Mouse (Mus musculus) heart, embryonic 12.5 days (tissue): ENCODE measurements around the gene Thpo. TPM values are rescaled to one million over a fixed set of nuclear protein-coding genes. Genes with fewer than 3 reads are reported as not detected.

Source experiments
- ATAC-seq: fragments of 200-750 bp; cut with Nextera tagmentation; 2 replicates; pipeline ENCODE4 v1.8.0; 2017; ENCODE audit warnings: moderate TSS enrichment, moderate library complexity; ENCODE audit not compliant: insufficient number of reproducible peaks, low FRiP score
- H3K27ac ChIP-seq: fragments of 300-500 bp; sonication (generic); 2 replicates; pipeline ENCODE4 v1.5.1; 2016; ENCODE audit warnings: mild to moderate bottlenecking, moderate library complexity; ENCODE audit not compliant: poor library complexity, severe bottlenecking
- H3K27me3 ChIP-seq: fragments of 300-500 bp; sonication (generic); replicated peaks from 2 replicates; pipeline ENCODE4 v1.6.1; 2016; ENCODE audit warnings: mild to moderate bottlenecking, moderate library complexity
- H3K36me3 ChIP-seq: fragments of 300-500 bp; sonication (generic); 2 replicates; pipeline ENCODE4 v1.6.1; 2016; ENCODE audit warnings: mild to moderate bottlenecking, moderate library complexity
- H3K4me1 ChIP-seq: fragments of 300-500 bp; sonication (generic); replicated peaks from 2 replicates; pipeline ENCODE4 v1.6.1; 2016; ENCODE audit warnings: mild to moderate bottlenecking
- H3K4me2 ChIP-seq: fragments of 300-500 bp; sonication (generic); 2 replicates; pipeline ENCODE4 v1.6.1; 2016; ENCODE audit warnings: mild to moderate bottlenecking, moderate library complexity
- H3K4me3 ChIP-seq: fragments of 300-500 bp; sonication (generic); 2 replicates; pipeline ENCODE4 v1.5.1; 2016; ENCODE audit warnings: mild to moderate bottlenecking
- H3K9ac ChIP-seq: fragments of 300-500 bp; sonication (generic); 2 replicates; pipeline ENCODE4 v1.6.1; 2016; ENCODE audit warnings: mild to moderate bottlenecking, moderate library complexity
- H3K9me3 ChIP-seq: fragments of 300-500 bp; sonication (generic); replicated peaks from 2 replicates; pipeline ENCODE4 v1.6.1; 2016; ENCODE audit warnings: mild to moderate bottlenecking, moderate library complexity
- WGBS: fragments of 180-500 bp; shearing (Covaris S2); methylation state at CpG from one replicate; pipeline ENCODE4 v1.1.7; 2016; 5-methylcytosine and 5-hydroxymethylcytosine counted together
- polyA plus RNA-seq: library from polyadenylated mRNA; unstranded; fragments of >200 nt; fragmentation: Nextera tagmentation; extraction: Ambion mirVana; gene quantifications from 2 replicates; pipeline ENCODE4 v1.2.1, GENCODE M21; 2016

The Thpo gene
- polyA plus RNA-seq, 1 experiment from 2014 or later, result 0.22 TPM

- Histone ChIP-seq H3K27me3 (0 out of 2 replicates have a peak, but pooled peaks cover 5% of the 10 kb centered on the region), H3K4me3 (no peak overlapping the region), H3K9ac (no peak overlapping the region), H3K4me2 (no peak overlapping the region), H3K4me1 (peaks cover 37% of the 10 kb centered on the region), H3K9me3 (no peaks in the 10 kb centered on the region), H3K27ac (no peak overlapping the region), H3K36me3 (peaks cover 59% of the 10 kb centered on the region)
- WGBS, result 78% methylated on average over 1 of the region's 1 CpGs
- ATAC-seq, result no peak
Measured at GRCm38 (mm10) chr16:20691617-20692016, 42.7 kb downstream of the Thpo start.

- Histone ChIP-seq H3K27me3 (no peaks in the 10 kb centered on the region), H3K4me1 (peaks cover 30% of the 10 kb centered on the region)
- WGBS, result 79% methylated on average over 3 of the region's 3 CpGs
Measured at GRCm38 (mm10) chr16:20690774-20691173, 43.5 kb downstream of the Thpo start.

GRCm38 (mm10) chr16:20677974-20678675 lies 56.2 kb downstream of the Thpo start:
- peak overlapping the region; percentile 16; the same call in 1 of the 2 replicates for H3K27ac ChIP-seq
- no peak overlapping the region for H3K4me2 ChIP-seq
- no peaks in the 10 kb centered on the region for H3K9me3 ChIP-seq
- H3K4me3 ChIP-seq, result no peak overlapping the region
- peaks cover 79% of the 10 kb centered on the region for H3K36me3 ChIP-seq
- ATAC-seq, result no peak
- WGBS, result 74% methylated on average over 10 of the region's 10 CpGs
- H3K9ac ChIP-seq, result no peak overlapping the region; the same call in 1 of the 2 replicates
- H3K4me1 ChIP-seq, result peaks cover 30% of the 10 kb centered on the region
- no peaks in the 10 kb centered on the region for H3K27me3 ChIP-seq

More at GRCm38 (mm10) chr16:20690774-20691173, 43.5 kb downstream of the Thpo start:
- Histone ChIP-seq H3K27ac (no peak overlapping the region), H3K9me3 (no peaks in the 10 kb centered on the region), H3K4me2 (no peak overlapping the region), H3K9ac (no peak overlapping the region), H3K4me3 (no peak overlapping the region), H3K36me3 (peaks cover 68% of the 10 kb centered on the region)
- no peak for ATAC-seq

GRCm38 (mm10) chr16:20677380-20677779 lies 56.9 kb downstream of the Thpo start:
- 84% methylated on average over 5 of the region's 5 CpGs for WGBS
- Histone ChIP-seq H3K27ac (peak overlapping the region; percentile 16; the same call in 1 of the 2 replicates), H3K9ac (no peak overlapping the region; the same call in 1 of the 2 replicates)

GRCm38 (mm10) chr16:20676702-20677101 lies 57.6 kb downstream of the Thpo start:
- H3K4me1 ChIP-seq, result peaks cover 34% of the 10 kb centered on the region
- no peaks in the 10 kb centered on the region for H3K9me3 ChIP-seq
- H3K36me3 ChIP-seq, result peaks cover 65% of the 10 kb centered on the region
- WGBS, result 84% methylated on average over 4 of the region's 4 CpGs
- H3K27me3 ChIP-seq, result no peaks in the 10 kb centered on the region
- no peak overlapping the region for H3K9ac ChIP-seq
- H3K4me2 ChIP-seq, result no peak overlapping the region
- H3K27ac ChIP-seq, result no peak overlapping the region
- H3K4me3 ChIP-seq, result no peak overlapping the region
- ATAC-seq, result no peak

More at GRCm38 (mm10) chr16:20677380-20677779, 56.9 kb downstream of the Thpo start:
- Histone ChIP-seq H3K4me2 (no peak overlapping the region), H3K27me3 (no peaks in the 10 kb centered on the region), H3K4me1 (peaks cover 30% of the 10 kb centered on the region), H3K9me3 (no peaks in the 10 kb centered on the region), H3K4me3 (no peak overlapping the region), H3K36me3 (peaks cover 72% of the 10 kb centered on the region)
- ATAC-seq, result no peak

GRCm38 (mm10) chr16:20675213-20675612 lies 59.1 kb downstream of the Thpo start:
- H3K4me1 ChIP-seq, result peaks cover 36% of the 10 kb centered on the region
- no peaks in the 10 kb centered on the region for H3K27me3 ChIP-seq
- no peaks in the 10 kb centered on the region for H3K9me3 ChIP-seq
- H3K4me3 ChIP-seq, result no peak overlapping the region
- 92% methylated on average over 6 of the region's 6 CpGs for WGBS
- H3K9ac ChIP-seq, result no peak overlapping the region
- H3K27ac ChIP-seq, result no peak overlapping the region
- peaks cover 50% of the 10 kb centered on the region for H3K36me3 ChIP-seq
- H3K4me2 ChIP-seq, result peak overlapping the region; percentile 100
- ATAC-seq, result no peak

Other genes starting within 250 kb of the Thpo start
- 89.6 and 94.4 TPM in 2 replicates for gene Eif2b5, start 235.7 kb downstream of the Thpo start, polyA plus RNA-seq
- 31.1 and 34.1 TPM in 2 replicates for gene Dvl3, start 217.5 kb downstream of the Thpo start, polyA plus RNA-seq
- 487 and 490 TPM in 2 replicates for gene Ap2m1, start 199.0 kb downstream of the Thpo start, polyA plus RNA-seq
- 55.2 and 55.4 TPM in 2 replicates for gene Abcf3, start 185.9 kb downstream of the Thpo start, polyA plus RNA-seq
- gene Vwa5b2, start 145.0 kb downstream of the Thpo start, polyA plus RNA-seq, result 0.43 and 0.53 TPM in 2 replicates
- 16.3 and 20.1 TPM in 2 replicates for gene Eef1akmt4, start 122.9 kb downstream of the Thpo start, polyA plus RNA-seq
- gene Gm49333, start 122.9 kb downstream of the Thpo start, polyA plus RNA-seq, result 0.62 TPM in 1 of 2 replicates, not detected in the other
- 31.7 and 32.4 TPM in 2 replicates for gene Alg3, start 122.8 kb downstream of the Thpo start, polyA plus RNA-seq
- gene Camk2n2, start 113.2 kb downstream of the Thpo start, polyA plus RNA-seq, result 0.43 and 0.58 TPM in 2 replicates
- 0.55 and 1.2 TPM in 2 replicates for gene Ece2, start 104.7 kb downstream of the Thpo start, polyA plus RNA-seq
- gene Psmd2, start 82.9 kb downstream of the Thpo start, polyA plus RNA-seq, result 286 and 288 TPM in 2 replicates
- 169 and 179 TPM in 2 replicates for gene Eif4g1, start 66.2 kb downstream of the Thpo start, polyA plus RNA-seq
- 4.0 and 5.2 TPM in 2 replicates for gene Fam131a, start 41.3 kb downstream of the Thpo start, polyA plus RNA-seq
- 45.0 and 50.5 TPM in 2 replicates for gene Polr2h, start 16.8 kb downstream of the Thpo start, polyA plus RNA-seq
- 6.2 and 7.0 TPM in 2 replicates for gene Clcn2, start 16.8 kb downstream of the Thpo start, polyA plus RNA-seq
- gene Chrd, start 1.4 kb downstream of the Thpo start, polyA plus RNA-seq, result 0.54 and 0.94 TPM in 2 replicates